Mouse (Mus musculus) ES-Bruce4 (cell line): ENCODE measurements around the gene Nos1.

Experiments
- CTCF ChIP-seq: IDR thresholded peaks from one replicate; pipeline ENCODE4 v1.8.1; 2011; ENCODE audit warnings: low read depth, low read length
- EP300 ChIP-seq: IDR thresholded peaks from 2 replicates; pipeline ENCODE4 v1.6.1; 2011; ENCODE audit warnings: low read depth, low read length; ENCODE audit not compliant: insufficient read depth
- POLR2A ChIP-seq: IDR thresholded peaks from one replicate; pipeline ENCODE4 v1.8.1; 2011; ENCODE audit warnings: low read length; ENCODE audit not compliant: insufficient read depth

DNA sequence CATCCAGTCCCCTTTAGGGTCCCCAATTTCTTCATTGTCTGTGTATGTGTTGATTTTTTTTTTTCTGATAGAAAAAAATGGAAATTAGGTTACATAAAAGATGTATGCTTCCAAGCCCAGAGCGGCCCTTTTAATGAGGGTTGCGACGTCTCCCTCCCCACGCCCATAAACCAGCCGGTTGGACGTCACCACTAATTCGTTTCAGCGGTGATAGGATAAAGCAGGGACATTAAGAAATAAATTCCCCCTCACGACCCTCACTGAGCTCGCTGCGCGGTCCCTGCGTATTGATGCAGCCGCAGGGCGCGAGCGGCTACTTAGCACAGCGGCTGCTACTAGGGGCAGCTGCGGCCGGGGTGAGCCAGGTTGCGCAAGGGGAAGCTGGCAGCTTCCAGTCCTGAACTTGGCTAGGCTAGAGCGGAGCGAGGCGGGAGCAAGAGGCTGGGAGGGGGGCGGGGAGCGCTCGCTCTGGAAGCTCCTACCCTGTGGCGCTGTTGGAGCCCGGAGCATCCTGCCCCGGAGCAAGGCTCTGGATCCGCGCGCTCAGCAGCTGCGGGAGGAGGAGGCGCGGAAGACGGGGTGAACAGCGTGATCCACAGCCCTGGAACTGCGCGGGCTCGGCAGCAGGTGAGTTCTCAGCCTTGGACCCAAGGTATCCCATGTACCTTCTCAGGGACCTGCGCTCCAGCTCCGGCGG lies 61.0 kb downstream of the Nos1 start:
- TF ChIP-seq CTCF (no peak), EP300 (no peak), POLR2A (no peak)
